Mouse (Mus musculus): Measurements from ENCODE around the gene Abcc4. TPM values are rescaled to one million over a fixed set of nuclear protein-coding genes. Genes with fewer than 3 reads are reported as not detected.

Gene Abcc4
- total and polyA plus RNA-seq, 2 experiments = 0.89 to 3.0 TPM

DNA sequence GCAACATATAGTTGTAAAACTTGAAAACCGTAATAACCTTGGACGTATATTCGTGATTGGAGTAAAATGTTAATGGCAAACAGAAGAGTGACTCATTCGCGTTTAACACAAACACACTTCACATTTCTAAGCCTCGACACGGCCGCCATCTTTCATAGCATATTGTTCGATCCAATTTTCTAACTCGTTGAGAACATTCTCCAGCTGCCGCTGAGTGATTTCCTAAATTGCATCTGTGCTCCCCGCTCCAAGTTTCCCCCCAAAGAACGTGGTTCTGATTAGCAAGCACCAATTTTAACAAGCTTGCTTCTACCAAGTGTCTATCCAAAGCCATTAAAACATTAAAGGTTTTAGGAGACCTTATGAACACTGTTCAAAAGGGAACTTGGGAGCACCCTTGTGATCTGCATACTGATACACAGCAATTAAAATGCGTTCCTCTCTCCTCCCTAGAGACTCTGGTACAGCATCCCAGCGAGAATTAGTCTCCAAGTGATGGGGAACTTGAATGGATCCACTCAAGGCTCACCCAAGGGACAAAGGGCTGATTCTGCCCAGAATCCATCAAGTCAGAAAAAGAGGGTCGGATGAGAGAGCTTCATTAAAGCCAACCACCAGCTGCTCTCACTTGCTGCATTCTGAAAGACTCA lies 97.1 kb downstream of the Abcc4 start:
- WGBS = 91% methylated on average over 16 of the region's 16 CpGs
- no peak overlapping the region for H3K9ac ChIP-seq (ENCODE audit: low read depth, low read length)
- no peak overlapping the region for H3K27ac ChIP-seq (replicated peaks; ENCODE audit: insufficient read depth, low read depth, low read length)
- H3K4me3 ChIP-seq (ENCODE audit: insufficient read depth, low read depth, low read length) = no peak overlapping the region
- H3K79me2 ChIP-seq (ENCODE audit: control insufficient read depth, insufficient read depth, low read length) = no peaks in the 10 kb centered on the region
- H3K4me1 ChIP-seq (ENCODE audit: control insufficient read depth, insufficient read depth, low read length) = no peaks in the 10 kb centered on the region
- no peak for TF ChIP-seq POLR2A (IDR thresholded peaks at IDR 0.05; ENCODE audit: extremely low read depth, insufficient read depth, low read length)
- no peak for TF ChIP-seq CTCF (IDR thresholded peaks at IDR 0.05; ENCODE audit: low read depth, low read length)
- H3K36me3 ChIP-seq (ENCODE audit: control insufficient read depth, insufficient read depth, low read length) = no peaks in the 10 kb centered on the region
- H3K27me3 ChIP-seq (ENCODE audit: control insufficient read depth, insufficient read depth, low read length) = no peaks in the 10 kb centered on the region
- no peak for DNase-seq (ENCODE audit: extremely low read depth, low read depth, low spot score)

- no peak overlapping the region for H3K9ac ChIP-seq (ENCODE audit: low read depth, low read length)
- H3K4me3 ChIP-seq (ENCODE audit: insufficient read depth, low read depth, low read length) = no peak overlapping the region
- no peaks in the 10 kb centered on the region for H3K36me3 ChIP-seq (ENCODE audit: control insufficient read depth, insufficient read depth, low read length)
- H3K4me1 ChIP-seq (ENCODE audit: control insufficient read depth, insufficient read depth, low read length) = no peaks in the 10 kb centered on the region
- DNase-seq (ENCODE audit: extremely low read depth, low read depth, low spot score) = no peak
- TF ChIP-seq CTCF (IDR thresholded peaks at IDR 0.05; ENCODE audit: low read depth, low read length) (no peak), POLR2A (IDR thresholded peaks at IDR 0.05; ENCODE audit: extremely low read depth, insufficient read depth, low read length) (no peak)
- 93% methylated on average over 7 of the region's 7 CpGs for WGBS
- H3K79me2 ChIP-seq (ENCODE audit: control insufficient read depth, insufficient read depth, low read length) = no peaks in the 10 kb centered on the region
- no peaks in the 10 kb centered on the region for H3K27me3 ChIP-seq (ENCODE audit: control insufficient read depth, insufficient read depth, low read length)
- H3K27ac ChIP-seq (replicated peaks; ENCODE audit: insufficient read depth, low read depth, low read length) = no peak overlapping the region
Observed at GRCm38 (mm10) chr14:118608317-118608716, 97.7 kb downstream of the Abcc4 start.

GRCm38 (mm10) chr14:118606476-118606875 lies 99.5 kb downstream of the Abcc4 start:
- WGBS = 81% methylated on average over 9 of the region's 9 CpGs
- no peaks in the 10 kb centered on the region for H3K4me1 ChIP-seq (ENCODE audit: control insufficient read depth, insufficient read depth, low read length)

GRCm38 (mm10) chr14:118604903-118605302 lies 101.1 kb downstream of the Abcc4 start:
- WGBS = 89% methylated on average over 2 of the region's 2 CpGs

More at GRCm38 (mm10) chr14:118606476-118606875, 99.5 kb downstream of the Abcc4 start:
- Histone ChIP-seq H3K27ac (replicated peaks; ENCODE audit: insufficient read depth, low read depth, low read length) (no peak overlapping the region), H3K36me3 (ENCODE audit: control insufficient read depth, insufficient read depth, low read length) (no peaks in the 10 kb centered on the region), H3K9ac (ENCODE audit: low read depth, low read length) (no peak overlapping the region), H3K27me3 (ENCODE audit: control insufficient read depth, insufficient read depth, low read length) (no peaks in the 10 kb centered on the region), H3K4me3 (ENCODE audit: insufficient read depth, low read depth, low read length) (no peak overlapping the region), H3K79me2 (ENCODE audit: control insufficient read depth, insufficient read depth, low read length) (no peaks in the 10 kb centered on the region)
- TF ChIP-seq CTCF (IDR thresholded peaks at IDR 0.05; ENCODE audit: low read depth, low read length) (no peak), POLR2A (IDR thresholded peaks at IDR 0.05; ENCODE audit: extremely low read depth, insufficient read depth, low read length) (no peak)
- DNase-seq (ENCODE audit: extremely low read depth, low read depth, low spot score) = no peak

GRCm38 (mm10) chr14:118602031-118602430 lies 104.0 kb downstream of the Abcc4 start:
- WGBS = 86% methylated on average over 8 of the region's 8 CpGs
- H3K27ac ChIP-seq (replicated peaks; ENCODE audit: insufficient read depth, low read depth, low read length) = no peak overlapping the region
- H3K4me1 ChIP-seq (ENCODE audit: control insufficient read depth, insufficient read depth, low read length) = no peaks in the 10 kb centered on the region
- H3K36me3 ChIP-seq (ENCODE audit: control insufficient read depth, insufficient read depth, low read length) = no peaks in the 10 kb centered on the region
- H3K9ac ChIP-seq (ENCODE audit: low read depth, low read length) = no peak overlapping the region
- DNase-seq (ENCODE audit: extremely low read depth, low read depth, low spot score) = no peak
- no peaks in the 10 kb centered on the region for H3K27me3 ChIP-seq (ENCODE audit: control insufficient read depth, insufficient read depth, low read length)
- H3K4me3 ChIP-seq (ENCODE audit: insufficient read depth, low read depth, low read length) = no peak overlapping the region
- TF ChIP-seq POLR2A (IDR thresholded peaks at IDR 0.05; ENCODE audit: extremely low read depth, insufficient read depth, low read length) = no peak
- TF ChIP-seq CTCF (IDR thresholded peaks at IDR 0.05; ENCODE audit: low read depth, low read length) = no peak
- no peaks in the 10 kb centered on the region for H3K79me2 ChIP-seq (ENCODE audit: control insufficient read depth, insufficient read depth, low read length)

More at GRCm38 (mm10) chr14:118604903-118605302, 101.1 kb downstream of the Abcc4 start:
- no peak for DNase-seq (ENCODE audit: extremely low read depth, low read depth, low spot score)
- Histone ChIP-seq H3K79me2 (ENCODE audit: control insufficient read depth, insufficient read depth, low read length) (no peaks in the 10 kb centered on the region), H3K4me1 (ENCODE audit: control insufficient read depth, insufficient read depth, low read length) (no peaks in the 10 kb centered on the region), H3K4me3 (ENCODE audit: insufficient read depth, low read depth, low read length) (no peak overlapping the region), H3K27ac (replicated peaks; ENCODE audit: insufficient read depth, low read depth, low read length) (no peak overlapping the region), H3K27me3 (ENCODE audit: control insufficient read depth, insufficient read depth, low read length) (no peaks in the 10 kb centered on the region), H3K9ac (ENCODE audit: low read depth, low read length) (no peak overlapping the region), H3K36me3 (ENCODE audit: control insufficient read depth, insufficient read depth, low read length) (no peaks in the 10 kb centered on the region)
- no peak for TF ChIP-seq CTCF (IDR thresholded peaks at IDR 0.05; ENCODE audit: low read depth, low read length)
- TF ChIP-seq POLR2A (IDR thresholded peaks at IDR 0.05; ENCODE audit: extremely low read depth, insufficient read depth, low read length) = no peak

DNA sequence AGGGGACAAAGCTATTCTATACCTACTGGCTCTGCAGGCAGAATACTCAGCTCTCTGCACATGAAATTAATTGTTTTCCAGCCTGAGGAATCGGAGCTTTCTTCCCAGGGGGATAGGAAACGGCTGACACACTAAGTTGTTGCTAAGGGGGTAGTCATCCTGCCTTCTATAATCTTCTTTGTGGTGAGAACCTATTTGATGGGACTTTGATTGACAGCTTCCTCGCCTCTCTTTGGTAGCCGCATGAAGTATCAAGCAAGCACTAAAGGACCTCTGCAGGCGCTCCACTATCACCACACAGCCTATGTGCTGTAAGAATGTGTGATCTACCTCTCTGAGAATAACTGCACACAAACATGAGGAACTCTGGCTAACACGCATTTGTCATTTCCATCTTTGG lies 105.3 kb downstream of the Abcc4 start:
- WGBS = 83% methylated on average over 6 of the region's 6 CpGs
- no peak overlapping the region for H3K4me3 ChIP-seq (ENCODE audit: insufficient read depth, low read depth, low read length)
- H3K79me2 ChIP-seq (ENCODE audit: control insufficient read depth, insufficient read depth, low read length) = no peaks in the 10 kb centered on the region
- H3K4me1 ChIP-seq (ENCODE audit: control insufficient read depth, insufficient read depth, low read length) = no peaks in the 10 kb centered on the region
- no peaks in the 10 kb centered on the region for H3K36me3 ChIP-seq (ENCODE audit: control insufficient read depth, insufficient read depth, low read length)
- H3K9ac ChIP-seq (ENCODE audit: low read depth, low read length) = no peak overlapping the region
- H3K27ac ChIP-seq (replicated peaks; ENCODE audit: insufficient read depth, low read depth, low read length) = no peak overlapping the region
- DNase-seq (ENCODE audit: extremely low read depth, low read depth, low spot score) = no peak
- no peaks in the 10 kb centered on the region for H3K27me3 ChIP-seq (ENCODE audit: control insufficient read depth, insufficient read depth, low read length)
- TF ChIP-seq POLR2A (IDR thresholded peaks at IDR 0.05; ENCODE audit: extremely low read depth, insufficient read depth, low read length) = no peak
- TF ChIP-seq CTCF (IDR thresholded peaks at IDR 0.05; ENCODE audit: low read depth, low read length) = no peak

Measured in liver, adult 2 months (tissue).